Mouse (Mus musculus): ENCODE results near the gene Ncoa7. TPM values are rescaled to one million over a fixed set of nuclear protein-coding genes. Genes with fewer than 3 reads are reported as not detected.

Gene Ncoa7
- polyA plus RNA-seq (2017; shearing (Covaris generic)), result 8.7 TPM

DNA sequence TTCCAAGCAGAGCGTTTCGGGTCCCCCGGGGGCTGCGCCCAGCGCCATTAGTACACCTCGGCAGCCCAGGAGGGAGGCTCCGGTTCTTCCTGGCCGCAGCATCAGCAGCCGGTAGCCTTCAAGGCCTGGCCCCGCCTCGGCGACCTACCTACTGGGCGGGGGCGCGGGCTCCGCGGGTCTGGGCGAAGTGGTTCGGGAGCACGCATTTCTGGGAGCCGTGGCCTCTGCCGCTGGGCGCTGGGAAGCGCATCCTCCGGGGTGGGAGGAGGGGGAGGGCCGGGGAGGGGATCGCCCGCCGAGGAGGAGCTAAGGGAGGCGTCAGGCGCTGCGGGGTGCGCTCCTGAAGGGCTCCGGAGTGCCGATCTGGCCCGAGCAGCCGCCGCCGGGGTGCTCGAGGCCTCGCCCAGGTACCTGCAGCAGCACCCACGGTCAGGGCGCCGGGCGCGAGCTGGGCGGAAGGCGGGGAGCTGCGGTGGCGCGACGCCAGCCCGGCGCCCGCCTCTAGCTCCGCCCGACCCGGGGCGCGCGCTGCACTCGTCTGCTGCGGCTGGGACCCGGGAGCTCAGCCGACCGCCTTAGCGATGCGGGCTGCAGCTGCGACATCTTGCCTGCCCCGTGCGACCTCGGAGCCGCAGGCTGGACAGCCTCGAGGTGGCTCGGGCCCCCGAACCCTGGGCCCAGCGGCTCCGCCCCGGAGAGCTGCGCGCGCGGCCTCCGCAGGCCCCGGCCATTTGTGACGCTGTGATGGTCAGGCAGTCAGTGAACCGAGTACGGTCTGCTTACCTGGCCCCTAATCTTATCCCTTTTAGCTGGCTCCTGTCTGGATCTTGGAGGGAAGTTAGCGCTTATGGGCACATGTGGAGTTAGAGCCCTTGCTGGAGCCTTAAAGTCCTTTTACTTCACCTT, at the start of gene Ncoa7:
Gene Ncoa7, minus strand, starts transcription at position 646 of the 906 bp plus-strand sequence.

DNA sequence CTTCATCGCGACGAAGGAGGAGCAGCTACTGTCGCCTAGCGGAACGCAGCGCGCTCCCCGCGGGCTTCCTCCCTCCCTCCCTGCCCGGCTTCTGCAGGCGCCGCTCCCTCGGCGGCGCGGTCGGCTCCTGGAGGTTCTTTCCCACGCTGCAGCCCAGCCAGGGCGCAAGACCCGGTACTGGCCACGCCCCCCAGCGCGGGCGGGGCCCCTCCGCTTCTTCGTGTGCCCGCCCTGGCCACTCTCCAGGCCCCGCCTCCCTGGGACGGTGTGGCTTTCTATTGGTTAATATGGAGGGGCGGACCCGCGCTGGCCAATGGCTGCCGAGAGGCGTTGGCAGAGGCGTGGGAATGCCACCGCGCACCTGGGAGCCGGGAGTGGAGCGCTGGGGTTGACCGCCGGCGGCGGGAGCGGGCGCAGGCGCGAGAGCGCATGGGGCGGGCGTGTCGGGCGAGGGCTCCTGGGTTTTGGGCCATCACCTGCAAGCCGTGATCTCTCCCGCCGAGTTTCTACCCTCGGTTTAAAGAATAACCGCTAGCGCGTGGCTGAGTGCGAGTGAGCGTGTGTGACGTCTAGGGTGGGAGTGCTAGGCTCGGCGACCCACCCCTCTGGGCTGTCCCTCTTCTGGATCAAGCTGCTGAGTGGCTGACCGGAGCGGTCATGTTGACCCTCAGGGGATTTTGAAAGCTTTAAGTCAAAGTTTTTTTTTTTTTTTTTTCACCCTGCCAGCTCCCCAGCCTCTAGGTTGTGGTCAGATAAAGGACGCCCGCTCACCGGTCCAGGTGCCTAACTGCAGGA, 39.7 kb upstream of the Ncoa7 start, which contains the start of gene Hey2:
Gene Hey2, minus strand, starts transcription at position 159 of the 795 bp plus-strand sequence.

DNA sequence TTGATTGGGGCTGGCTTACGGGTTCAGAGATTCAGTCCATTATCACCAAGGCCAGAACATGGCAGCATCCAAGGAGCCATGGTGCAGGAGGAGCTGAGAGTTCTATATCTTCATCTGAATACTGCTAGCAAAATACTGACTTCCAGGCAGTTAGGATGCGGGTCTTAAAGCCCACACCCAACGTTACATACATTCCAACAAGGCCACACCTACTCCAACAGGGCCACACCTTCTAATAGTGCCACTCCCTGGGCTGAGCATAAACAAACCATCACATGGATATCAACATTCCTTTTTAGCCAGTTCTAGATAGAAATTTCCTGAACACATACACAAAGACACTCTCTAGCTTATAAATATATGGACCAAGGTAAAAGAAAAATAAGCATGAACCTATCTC, 173.6 kb downstream of the Ncoa7 start, which contains the start of gene Hint3:
Gene Hint3, minus strand, starts transcription at position 120 of the 400 bp plus-strand sequence.

DNA sequence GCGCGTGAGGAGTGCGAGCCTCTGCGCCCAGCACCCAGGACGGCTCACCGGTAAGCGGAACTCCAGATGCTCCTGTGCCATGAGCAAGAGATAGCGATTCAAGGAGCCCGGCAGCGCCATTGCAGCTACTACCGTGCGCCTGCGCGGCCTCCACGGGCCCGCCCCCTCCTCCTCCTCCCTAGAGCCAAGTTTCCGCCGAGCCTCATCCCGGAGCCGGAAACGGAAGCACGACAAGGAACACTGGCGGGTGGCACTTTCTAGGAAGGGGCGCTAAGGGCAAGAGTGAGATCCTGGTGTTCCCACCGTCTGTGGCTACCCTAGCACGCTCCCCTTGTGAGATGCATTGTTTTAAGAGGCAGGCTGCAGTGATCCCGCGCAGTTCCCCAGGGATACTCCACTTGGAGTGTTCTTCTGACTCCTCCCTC, 202.6 kb downstream of the Ncoa7 start, which contains the start of gene Trmt11:
Gene Trmt11, minus strand, starts transcription at position 208 of the 425 bp plus-strand sequence.

Other genes with a start within 250 kb of the Ncoa7 start
- 25.7 TPM for gene Trmt11, start 202.6 kb downstream of the Ncoa7 start, polyA plus RNA-seq (2017; shearing (Covaris generic))
- gene Hint3, start 173.7 kb downstream of the Ncoa7 start, polyA plus RNA-seq (2017; shearing (Covaris generic)), result 41.3 TPM
- 0.26 TPM for gene Hey2, start 39.5 kb upstream of the Ncoa7 start, polyA plus RNA-seq (2017; shearing (Covaris generic))

Data from effector memory CD4-positive, alpha-beta T cell, adult 7 months (primary cell).